Mouse (Mus musculus): ENCODE results near the gene Hs3st2.

GRCm38 (mm10) chr7:121351688-121352087 lies 40.0 kb upstream of the Hs3st2 start:
- TF ChIP-seq POLR2A (IDR thresholded peaks at IDR 0.05; ENCODE audit: control insufficient read depth in 1 of 2, insufficient read depth in 1 of 2, low read depth in 1 of 2, low read length in 2 of 2, poor library complexity in 1 of 2) (no peak), MAX (IDR thresholded peaks at IDR 0.05; ENCODE audit: low read length) (no peak), CTCF (IDR thresholded peaks at IDR 0.05 in 2 of 3, conservative IDR thresholded peaks at IDR 0.05 in 1 of 3; ENCODE audit: control insufficient read depth in 1 of 3, insufficient read depth in 1 of 3, low read depth in 2 of 3, low read length in 3 of 3, poor library complexity in 1 of 3, severe bottlenecking in 1 of 3) (no peak), POLR2AphosphoS5 (IDR thresholded peaks at IDR 0.05; ENCODE audit: borderline replicate concordance, low read depth, low read length) (no peak), SMC3 (IDR thresholded peaks at IDR 0.05; ENCODE audit: low read depth, low read length) (no peak), EP300 (IDR thresholded peaks at IDR 0.05; ENCODE audit: low read depth in 1 of 2, low read length in 2 of 2) (no peak), USF2 (IDR thresholded peaks at IDR 0.05; ENCODE audit: borderline replicate concordance in 1 of 2, insufficient read depth in 1 of 2, low read depth in 1 of 2, low read length in 2 of 2) (no peak), ETS1 (IDR thresholded peaks at IDR 0.05; ENCODE audit: low read depth, low read length) (no peak), MYC (IDR thresholded peaks at IDR 0.05; ENCODE audit: low read depth, low read length) (no peak), HCFC1 (IDR thresholded peaks at IDR 0.05; ENCODE audit: low read depth, low read length) (no peak), MEF2A (IDR thresholded peaks at IDR 0.05; ENCODE audit: extremely low read depth, insufficient replicate concordance, low read depth, low read length, poor library complexity, severe bottlenecking) (no peak), BHLHE40 (IDR thresholded peaks at IDR 0.05; ENCODE audit: borderline replicate concordance, low read depth, low read length) (no peak), POLR2AphosphoS2 (IDR thresholded peaks at IDR 0.05; ENCODE audit: low read length) (no peak), MXI1 (IDR thresholded peaks at IDR 0.05; ENCODE audit: low read depth, low read length) (no peak)
